Mouse (Mus musculus): ENCODE results near the gene Clcf1.
A peak's percentile ranks its signal among the peaks of the same experiment; 100 is the strongest.

Gene Clcf1

GRCm38 (mm10) chr19:4227894-4228678, 14.0 kb downstream of the Clcf1 start:
- TF ChIP-seq POU5F1 (IDR thresholded peaks at IDR 0.05; ENCODE audit: borderline replicate concordance, low read length) (no peak), CTCF (conservative IDR thresholded peaks at IDR 0.05; ENCODE audit: low read length) (peak; percentile 99), NANOG (IDR thresholded peaks at IDR 0.05; ENCODE audit: borderline replicate concordance, low read length) (no peak)
- Histone ChIP-seq H3K4me1 (replicated peaks; ENCODE audit: low read depth, low read length) (peaks cover 57% of the 10 kb centered on the region), H3K27me3 (ENCODE audit: insufficient read depth, low read length) (peaks cover 13% of the 10 kb centered on the region; the same call in 1 of the 2 replicates), H3K36me3 (ENCODE audit: insufficient read depth, low read length) (no peaks in the 10 kb centered on the region), H3K9me3 (ENCODE audit: low read length) (no peaks in the 10 kb centered on the region), H3K4me3 (replicated peaks; ENCODE audit: low read length) (0 out of 2 replicates have a peak overlapping the region, but pooled peaks have one; percentile 17)

- no peaks in the 10 kb centered on the region for H3K36me3 ChIP-seq (ENCODE audit: insufficient read depth, low read length)
- no peak overlapping the region for H3K4me3 ChIP-seq (replicated peaks; ENCODE audit: low read length)
- H3K4me1 ChIP-seq (replicated peaks; ENCODE audit: low read depth, low read length) = peaks cover 57% of the 10 kb centered on the region
- TF ChIP-seq NANOG (IDR thresholded peaks at IDR 0.05; ENCODE audit: borderline replicate concordance, low read length) (no peak), POU5F1 (IDR thresholded peaks at IDR 0.05; ENCODE audit: borderline replicate concordance, low read length) (no peak), CTCF (conservative IDR thresholded peaks at IDR 0.05; ENCODE audit: low read length) (no peak)
- H3K27me3 ChIP-seq (ENCODE audit: insufficient read depth, low read length) = 0 out of 2 replicates have a peak, but pooled peaks cover 13% of the 10 kb centered on the region
- no peaks in the 10 kb centered on the region for H3K9me3 ChIP-seq (ENCODE audit: low read length)
These were observed 14.9 kb downstream of the Clcf1 start for GRCm38 (mm10) chr19:4228891-4229290.

GRCm38 (mm10) chr19:4229451-4230076, 15.5 kb downstream of the Clcf1 start:
- no peaks in the 10 kb centered on the region for H3K36me3 ChIP-seq (ENCODE audit: insufficient read depth, low read length)
- 0 out of 2 replicates have a peak, but pooled peaks cover 13% of the 10 kb centered on the region for H3K27me3 ChIP-seq (ENCODE audit: insufficient read depth, low read length)
- H3K4me1 ChIP-seq (replicated peaks; ENCODE audit: low read depth, low read length) = peaks cover 57% of the 10 kb centered on the region
- TF ChIP-seq CTCF (conservative IDR thresholded peaks at IDR 0.05; ENCODE audit: low read length) (no peak), NANOG (IDR thresholded peaks at IDR 0.05; ENCODE audit: borderline replicate concordance, low read length) (no peak), POU5F1 (IDR thresholded peaks at IDR 0.05; ENCODE audit: borderline replicate concordance, low read length) (no peak)
- H3K9me3 ChIP-seq (ENCODE audit: low read length) = no peaks in the 10 kb centered on the region
- peak overlapping the region; percentile 23; the same call in 1 of the 2 replicates for H3K4me3 ChIP-seq (replicated peaks; ENCODE audit: low read length)

GRCm38 (mm10) chr19:4230415-4230814, 16.4 kb downstream of the Clcf1 start:
- H3K4me3 ChIP-seq (replicated peaks; ENCODE audit: low read length) = no peak overlapping the region
- no peaks in the 10 kb centered on the region for H3K9me3 ChIP-seq (ENCODE audit: low read length)
- H3K27me3 ChIP-seq (ENCODE audit: insufficient read depth, low read length) = 0 out of 2 replicates have a peak, but pooled peaks cover 13% of the 10 kb centered on the region
- peaks cover 57% of the 10 kb centered on the region for H3K4me1 ChIP-seq (replicated peaks; ENCODE audit: low read depth, low read length)
- no peak for TF ChIP-seq POU5F1 (IDR thresholded peaks at IDR 0.05; ENCODE audit: borderline replicate concordance, low read length)
- no peak for TF ChIP-seq NANOG (IDR thresholded peaks at IDR 0.05; ENCODE audit: borderline replicate concordance, low read length)
- no peak for TF ChIP-seq CTCF (conservative IDR thresholded peaks at IDR 0.05; ENCODE audit: low read length)
- no peaks in the 10 kb centered on the region for H3K36me3 ChIP-seq (ENCODE audit: insufficient read depth, low read length)

- Histone ChIP-seq H3K4me1 (replicated peaks; ENCODE audit: low read depth, low read length) (peaks cover 64% of the 10 kb centered on the region), H3K9me3 (ENCODE audit: low read length) (no peaks in the 10 kb centered on the region), H3K27me3 (ENCODE audit: insufficient read depth, low read length) (0 out of 2 replicates have a peak, but pooled peaks cover 13% of the 10 kb centered on the region), H3K36me3 (ENCODE audit: insufficient read depth, low read length) (no peaks in the 10 kb centered on the region), H3K4me3 (replicated peaks; ENCODE audit: low read length) (peak within 1 kb of the TSS; percentile 80)
- TF ChIP-seq POU5F1 (IDR thresholded peaks at IDR 0.05; ENCODE audit: borderline replicate concordance, low read length) (no peak), NANOG (IDR thresholded peaks at IDR 0.05; ENCODE audit: borderline replicate concordance, low read length) (no peak), CTCF (conservative IDR thresholded peaks at IDR 0.05; ENCODE audit: low read length) (no peak)
These were observed 17.5 kb downstream of the Clcf1 start, which contains the start of gene Pold4 for GRCm38 (mm10) chr19:4231253-4232185. Pold4 (plus strand) TSS chr19:4231899.

DNA sequence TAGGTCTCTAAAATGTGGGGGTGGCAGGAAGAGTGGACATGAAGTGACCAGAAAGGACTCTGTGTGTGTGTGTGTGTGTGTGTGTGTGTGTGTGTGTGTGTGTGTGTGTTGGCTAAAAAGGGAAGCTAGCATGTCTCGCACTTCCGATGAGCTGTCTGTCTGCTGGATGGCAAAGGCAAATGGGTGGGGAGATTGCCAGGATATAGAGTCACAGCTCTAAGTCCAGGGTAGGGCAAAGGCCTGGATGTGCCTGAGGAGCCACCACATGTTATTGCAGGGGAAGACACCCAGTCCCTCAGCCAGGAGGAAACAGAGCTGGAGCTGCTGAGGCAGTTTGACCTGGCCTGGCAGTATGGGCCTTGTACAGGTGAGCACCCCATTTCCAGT, 18.1 kb downstream of the Clcf1 start:
- H3K36me3 ChIP-seq (ENCODE audit: insufficient read depth, low read length) = no peaks in the 10 kb centered on the region
- H3K27me3 ChIP-seq (ENCODE audit: insufficient read depth, low read length) = 0 out of 2 replicates have a peak, but pooled peaks cover 10% of the 10 kb centered on the region
- H3K4me1 ChIP-seq (replicated peaks; ENCODE audit: low read depth, low read length) = peaks cover 57% of the 10 kb centered on the region
- H3K4me3 ChIP-seq (replicated peaks; ENCODE audit: low read length) = peak overlapping the region; percentile 80
- TF ChIP-seq CTCF (conservative IDR thresholded peaks at IDR 0.05; ENCODE audit: low read length) (no peak), NANOG (IDR thresholded peaks at IDR 0.05; ENCODE audit: borderline replicate concordance, low read length) (no peak), POU5F1 (IDR thresholded peaks at IDR 0.05; ENCODE audit: borderline replicate concordance, low read length) (no peak)
- no peaks in the 10 kb centered on the region for H3K9me3 ChIP-seq (ENCODE audit: low read length)

DNA sequence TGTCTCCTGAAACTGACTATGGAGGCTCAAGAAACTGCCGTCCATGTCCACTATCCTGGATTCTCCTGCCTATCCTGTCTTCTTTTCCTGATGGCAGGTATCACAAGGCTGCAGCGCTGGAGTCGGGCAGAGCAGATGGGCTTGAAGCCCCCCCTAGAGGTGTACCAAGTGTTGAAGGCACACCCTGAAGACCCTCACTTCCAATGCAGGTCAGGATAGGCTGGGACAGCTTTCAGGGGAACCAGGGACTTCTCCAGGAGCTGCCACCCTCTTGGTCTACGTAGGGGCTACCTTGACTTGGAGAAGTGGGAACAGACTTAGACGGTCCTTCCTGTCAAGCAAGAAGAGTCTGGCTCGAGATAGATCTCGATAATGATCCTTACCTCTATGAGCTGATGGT, 18.6 kb downstream of the Clcf1 start:
- Histone ChIP-seq H3K27me3 (ENCODE audit: insufficient read depth, low read length) (0 out of 2 replicates have a peak, but pooled peaks cover 10% of the 10 kb centered on the region), H3K9me3 (ENCODE audit: low read length) (no peaks in the 10 kb centered on the region), H3K4me1 (replicated peaks; ENCODE audit: low read depth, low read length) (peaks cover 53% of the 10 kb centered on the region), H3K4me3 (replicated peaks; ENCODE audit: low read length) (peak overlapping the region; percentile 80; the same call in 1 of the 2 replicates), H3K36me3 (ENCODE audit: insufficient read depth, low read length) (no peaks in the 10 kb centered on the region)
- no peak for TF ChIP-seq POU5F1 (IDR thresholded peaks at IDR 0.05; ENCODE audit: borderline replicate concordance, low read length)
- no peak for TF ChIP-seq NANOG (IDR thresholded peaks at IDR 0.05; ENCODE audit: borderline replicate concordance, low read length)
- TF ChIP-seq CTCF (conservative IDR thresholded peaks at IDR 0.05; ENCODE audit: low read length) = no peak
